Mouse (Mus musculus) spleen, adult 10 weeks (tissue): ENCODE data around the gene Pde4b. TPM values are rescaled to one million over a fixed set of nuclear protein-coding genes. Genes with fewer than 3 reads are reported as not detected.

Source experiments
- polyA plus RNA-seq: library from polyadenylated mRNA; stranded (reverse); fragments of 350-450 nt; fragmentation: Illumina TruSeq; extraction: RNeasy Lipid Tissue Mini Kit (QIAGEN cat#74804); gene quantifications from one replicate; pipeline ENCODE4 v1.2.3, GENCODE M21; 2015; ENCODE audit warnings: low replicate concordance; ENCODE audit not compliant: insufficient read depth

The Pde4b gene
- polyA plus RNA-seq: 71.6 TPM

GRCm38 (mm10) chr4:102087091-102087565, at the start of gene Pde4b:
TSS of gene Pde4b (plus strand) at chr4:102087543.

Other genes with a start within 250 kb of the Pde4b start
- gene B020004J07Rik, start 243.5 kb upstream of the Pde4b start, polyA plus RNA-seq: not detected
- not detected for gene C130073F10Rik, start 193.8 kb upstream of the Pde4b start, polyA plus RNA-seq
- gene Gm12800, start 178.4 kb upstream of the Pde4b start, polyA plus RNA-seq: not detected
- not detected for gene Gm12794, start 147.1 kb upstream of the Pde4b start, polyA plus RNA-seq
- gene Gm12790, start 106.5 kb upstream of the Pde4b start, polyA plus RNA-seq: not detected
- not detected for gene Gm12789, start 100.9 kb upstream of the Pde4b start, polyA plus RNA-seq